Mouse (Mus musculus) large intestine, adult 2 months (tissue): Measurements from ENCODE around the gene Ldhb. TPM values are rescaled to one million over a fixed set of nuclear protein-coding genes. Genes with fewer than 3 reads are reported as not detected.

Experiments used
- DNase-seq: peaks from one replicate; pipeline ENCODE4 v3.0.0-alpha.2; 2012; ENCODE audit warnings: low read depth, low spot score
- WGBS: fragments of 180-500 bp; shearing (Covaris S2); methylation state at CpG from one replicate; pipeline ENCODE4 v1.1.7; 2018; 5-methylcytosine and 5-hydroxymethylcytosine counted together
- polyA plus RNA-seq: library from polyadenylated mRNA; depleted of rRNA; stranded (reverse); fragments of >200 nt; gene quantifications from 2 replicates; pipeline ENCODE4 v1.2.3, GENCODE M21; 2012; rRNA removed

Gene Ldhb
- polyA plus RNA-seq, 1 experiment, result 45.7 TPM

DNA sequence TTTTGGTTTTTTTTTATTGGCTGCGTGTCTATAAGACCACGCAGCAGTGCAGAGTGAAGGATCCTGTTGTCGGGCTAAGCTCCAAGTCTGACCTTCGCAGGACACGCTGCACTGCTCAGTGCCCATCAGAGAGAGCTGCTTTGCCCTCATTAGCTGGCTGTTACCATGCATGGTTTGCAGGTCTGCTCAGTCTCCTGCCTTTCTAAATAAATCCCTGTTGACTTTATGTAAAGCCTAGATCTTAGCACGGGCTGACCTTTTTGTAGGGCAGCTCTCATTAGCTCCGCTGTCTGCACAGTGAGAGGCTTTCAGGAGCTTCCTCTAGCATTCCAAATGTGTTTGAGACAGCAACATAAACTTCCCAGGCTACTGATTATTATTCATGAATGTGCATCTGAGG lies 49.7 kb downstream of the Ldhb start:
- no peak for DNase-seq
- WGBS, result 53% methylated on average over 7 of the region's 7 CpGs

DNA sequence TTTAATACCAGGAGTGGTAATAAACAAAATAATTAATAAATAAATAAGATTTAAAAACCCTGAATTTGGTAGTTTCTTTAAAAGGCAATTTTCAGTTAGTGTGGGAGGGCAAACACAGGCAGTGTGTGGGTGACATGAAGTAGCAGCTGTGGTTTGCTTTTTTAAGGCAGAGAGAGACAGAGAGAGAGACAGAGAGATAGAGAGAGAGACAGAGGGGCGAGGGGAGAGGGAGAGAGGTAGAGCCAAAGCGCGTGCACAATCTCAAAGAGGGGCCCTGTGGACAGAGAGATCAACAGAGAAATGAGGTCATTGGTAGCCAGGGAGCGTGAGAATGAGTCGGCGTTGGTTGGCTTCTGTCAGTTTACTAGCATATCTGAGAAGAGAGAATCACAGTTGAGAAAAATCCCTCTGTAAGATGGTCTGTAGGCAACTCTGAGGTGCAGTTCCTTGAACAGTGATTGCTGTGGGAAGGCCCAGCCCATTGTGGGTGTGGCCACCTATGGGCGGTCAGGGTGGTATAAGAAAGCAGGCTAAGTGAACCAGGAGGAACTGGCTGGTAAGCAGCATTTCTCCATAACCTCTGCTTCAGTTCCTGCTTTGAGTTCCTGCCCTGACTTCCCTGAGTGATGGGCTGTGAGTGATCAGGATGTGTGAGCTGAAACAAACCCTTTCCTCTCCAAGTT lies 52.3 kb downstream of the Ldhb start:
- WGBS, result 64% methylated on average over 7 of the region's 7 CpGs
- DNase-seq, result no peak

GRCm38 (mm10) chr6:142453311-142453710 lies 54.4 kb downstream of the Ldhb start:
- DNase-seq, result no peak
- WGBS, result 67% methylated on average over 2 of the region's 2 CpGs

DNA sequence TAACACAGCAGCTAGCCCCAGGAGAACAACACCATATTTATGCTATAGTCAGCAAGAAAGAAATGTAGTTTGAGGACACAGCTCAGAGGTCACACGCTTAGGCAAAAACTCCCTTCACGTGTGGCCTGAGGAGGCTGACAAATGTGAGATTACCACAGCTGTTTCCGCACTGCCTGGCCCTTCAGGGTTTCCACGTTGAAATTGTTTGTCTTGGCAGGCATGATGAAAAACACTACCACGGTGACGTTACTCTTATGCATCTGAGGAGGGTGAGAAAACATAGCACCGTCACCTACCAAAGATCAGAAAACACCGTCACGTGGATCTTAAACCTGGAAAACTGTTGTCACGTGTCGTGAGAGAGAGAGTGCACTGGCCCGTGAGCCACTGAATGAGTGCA lies 56.4 kb downstream of the Ldhb start:
- WGBS, result 64% methylated on average over 12 of the region's 12 CpGs
- no peak for DNase-seq

Other genes with a start within 250 kb of the Ldhb start
- gene Iapp, start 209.5 kb downstream of the Ldhb start, polyA plus RNA-seq, result 1.4 and 3.9 TPM in 2 replicates
- gene Slco1a5, start 185.0 kb downstream of the Ldhb start, polyA plus RNA-seq, result not detected in 2 replicates
- gene Pyroxd1, start 162.3 kb downstream of the Ldhb start, polyA plus RNA-seq, result 5.9 and 8.2 TPM in 2 replicates
- 4.3 and 5.4 TPM in 2 replicates for gene Recql, start 120.9 kb downstream of the Ldhb start, polyA plus RNA-seq
- 7.7 and 8.0 TPM in 2 replicates for gene Golt1b, start 120.7 kb downstream of the Ldhb start, polyA plus RNA-seq
- 0.27 and 0.36 TPM in 2 replicates for gene Spx, start 94.5 kb downstream of the Ldhb start, polyA plus RNA-seq
- gene Gys2, start 34.8 kb downstream of the Ldhb start, polyA plus RNA-seq, result 0.07 and 0.19 TPM in 2 replicates
- 17.6 and 19.1 TPM in 2 replicates for gene Kcnj8, start 63.7 kb upstream of the Ldhb start, polyA plus RNA-seq
- 3.4 and 6.9 TPM in 2 replicates for gene Abcc9, start 194.4 kb upstream of the Ldhb start, polyA plus RNA-seq
- gene Cmas, start 248.7 kb upstream of the Ldhb start, polyA plus RNA-seq, result 35.8 and 35.9 TPM in 2 replicates